Mouse (Mus musculus): Measurements from ENCODE around the gene Wnt6. TPM values are rescaled to one million over a fixed set of nuclear protein-coding genes. Genes with fewer than 3 reads are reported as not detected.
A peak's percentile ranks its signal among the peaks of the same experiment; 100 is the strongest.

Gene Wnt6
- polyA plus RNA-seq, 2 experiments, result 39.9 to 51.8 TPM

- no peak overlapping the region for H3K4me2 ChIP-seq (replicated peaks; ENCODE audit: low read depth, low read length, severe bottlenecking)
- H3K4me3 ChIP-seq (replicated peaks; ENCODE audit: low read length), result no peak overlapping the region
- no peak overlapping the region for H3K27ac ChIP-seq (replicated peaks; ENCODE audit: low read depth, low read length)
- H3K9me3 ChIP-seq (ENCODE audit: control insufficient read depth, low read length), result no peaks in the 10 kb centered on the region
- H3K27me3 ChIP-seq (ENCODE audit: control insufficient read depth, insufficient read depth, low read length), result no peaks in the 10 kb centered on the region
- H3K36me3 ChIP-seq (ENCODE audit: control insufficient read depth, insufficient read depth, low read length), result no peaks in the 10 kb centered on the region
- DNase-seq (ENCODE audit: low spot score) (no peak), ATAC-seq (ENCODE audit: low FRiP score, low read depth) (no peak)
- H3K9ac ChIP-seq (ENCODE audit: low read depth, low read length, severe bottlenecking), result no peak overlapping the region
- 93% methylated on average over 7 of the region's 7 CpGs for WGBS
- no peaks in the 10 kb centered on the region for H3K4me1 ChIP-seq (ENCODE audit: control insufficient read depth, insufficient read depth, low read length)
- no peak for TF ChIP-seq POLR2A (IDR thresholded peaks at IDR 0.05; ENCODE audit: borderline replicate concordance, extremely low read depth, insufficient read depth, insufficient read length)
Observed at GRCm38 (mm10) chr1:74737500-74737899, 34.2 kb upstream of the Wnt6 start.

GRCm38 (mm10) chr1:74740846-74741245 lies 30.8 kb upstream of the Wnt6 start:
- 73% methylated on average over 7 of the region's 7 CpGs for WGBS
- no peak for TF ChIP-seq POLR2A (IDR thresholded peaks at IDR 0.05; ENCODE audit: borderline replicate concordance, extremely low read depth, insufficient read depth, insufficient read length)
- no peaks in the 10 kb centered on the region for H3K27me3 ChIP-seq (ENCODE audit: control insufficient read depth, insufficient read depth, low read length)

GRCm38 (mm10) chr1:74747335-74747734 lies 24.4 kb upstream of the Wnt6 start:
- Histone ChIP-seq H3K4me3 (replicated peaks; ENCODE audit: low read length) (no peak overlapping the region), H3K9me3 (ENCODE audit: control insufficient read depth, low read length) (no peaks in the 10 kb centered on the region), H3K27ac (replicated peaks; ENCODE audit: low read depth, low read length) (no peak overlapping the region), H3K4me1 (ENCODE audit: control insufficient read depth, insufficient read depth, low read length) (peaks cover 5% of the 10 kb centered on the region), H3K36me3 (ENCODE audit: control insufficient read depth, insufficient read depth, low read length) (no peaks in the 10 kb centered on the region), H3K4me2 (replicated peaks; ENCODE audit: low read depth, low read length, severe bottlenecking) (no peak overlapping the region), H3K9ac (ENCODE audit: low read depth, low read length, severe bottlenecking) (no peak overlapping the region), H3K27me3 (ENCODE audit: control insufficient read depth, insufficient read depth, low read length) (peaks cover 6% of the 10 kb centered on the region)
- DNase-seq (ENCODE audit: low spot score), result no peak
- no peak for TF ChIP-seq POLR2A (IDR thresholded peaks at IDR 0.05; ENCODE audit: borderline replicate concordance, extremely low read depth, insufficient read depth, insufficient read length)
- 62% methylated on average over 5 of the region's 5 CpGs for WGBS
- 0 out of 2 replicates have a peak, but pooled peaks have one; percentile 14 for ATAC-seq (ENCODE audit: low FRiP score, low read depth)

More at GRCm38 (mm10) chr1:74740846-74741245, 30.8 kb upstream of the Wnt6 start:
- Histone ChIP-seq H3K4me1 (ENCODE audit: control insufficient read depth, insufficient read depth, low read length) (no peaks in the 10 kb centered on the region), H3K4me2 (replicated peaks; ENCODE audit: low read depth, low read length, severe bottlenecking) (no peak overlapping the region), H3K36me3 (ENCODE audit: control insufficient read depth, insufficient read depth, low read length) (no peaks in the 10 kb centered on the region), H3K9ac (ENCODE audit: low read depth, low read length, severe bottlenecking) (no peak overlapping the region), H3K9me3 (ENCODE audit: control insufficient read depth, low read length) (no peaks in the 10 kb centered on the region), H3K4me3 (replicated peaks; ENCODE audit: low read length) (no peak overlapping the region), H3K27ac (replicated peaks; ENCODE audit: low read depth, low read length) (no peak overlapping the region)
- DNase-seq (ENCODE audit: low spot score), result no peak
- no peak for ATAC-seq (ENCODE audit: low FRiP score, low read depth)

- ATAC-seq (ENCODE audit: low FRiP score, low read depth) (peak; percentile 71), DNase-seq (ENCODE audit: low spot score) (peak; percentile 31)
- H3K27ac ChIP-seq (replicated peaks; ENCODE audit: low read depth, low read length), result no peak within 1 kb of the TSS
- H3K4me2 ChIP-seq (replicated peaks; ENCODE audit: low read depth, low read length, severe bottlenecking), result peak within 1 kb of the TSS; percentile 37
- H3K4me1 ChIP-seq (ENCODE audit: control insufficient read depth, insufficient read depth, low read length), result peaks cover 5% of the 10 kb centered on the region
- no peak within 1 kb of the TSS for H3K9ac ChIP-seq (ENCODE audit: low read depth, low read length, severe bottlenecking)
- no peaks in the 10 kb centered on the region for H3K36me3 ChIP-seq (ENCODE audit: control insufficient read depth, insufficient read depth, low read length)
- WGBS, result 11% methylated on average over 30 of the region's 30 CpGs
- peaks cover 6% of the 10 kb centered on the region for H3K27me3 ChIP-seq (ENCODE audit: control insufficient read depth, insufficient read depth, low read length)
- no peaks in the 10 kb centered on the region for H3K9me3 ChIP-seq (ENCODE audit: control insufficient read depth, low read length)
- TF ChIP-seq POLR2A (IDR thresholded peaks at IDR 0.05; ENCODE audit: borderline replicate concordance, extremely low read depth, insufficient read depth, insufficient read length), result no peak
- peak within 1 kb of the TSS; percentile 19 for H3K4me3 ChIP-seq (replicated peaks; ENCODE audit: low read length)
Observed at GRCm38 (mm10) chr1:74748643-74749271, 22.9 kb upstream of the Wnt6 start, which contains the start of gene Prkag3. Prkag3 (minus strand) TSS chr1:74749221.

- H3K9me3 ChIP-seq (ENCODE audit: control insufficient read depth, low read length), result no peaks in the 10 kb centered on the region
- H3K36me3 ChIP-seq (ENCODE audit: control insufficient read depth, insufficient read depth, low read length), result no peaks in the 10 kb centered on the region
- no peak overlapping the region for H3K4me2 ChIP-seq (replicated peaks; ENCODE audit: low read depth, low read length, severe bottlenecking)
- DNase-seq (ENCODE audit: low spot score) (peak; percentile 59), ATAC-seq (ENCODE audit: low FRiP score, low read depth) (peak; percentile 73)
- TF ChIP-seq POLR2A (IDR thresholded peaks at IDR 0.05; ENCODE audit: borderline replicate concordance, extremely low read depth, insufficient read depth, insufficient read length), result no peak
- WGBS, result 64% methylated on average over 6 of the region's 7 CpGs
- H3K4me3 ChIP-seq (replicated peaks; ENCODE audit: low read length), result no peak overlapping the region; the same call in 1 of the 2 replicates
- H3K27ac ChIP-seq (replicated peaks; ENCODE audit: low read depth, low read length), result no peak overlapping the region
- no peak overlapping the region for H3K9ac ChIP-seq (ENCODE audit: low read depth, low read length, severe bottlenecking)
- H3K4me1 ChIP-seq (ENCODE audit: control insufficient read depth, insufficient read depth, low read length), result peaks cover 5% of the 10 kb centered on the region
- peaks cover 6% of the 10 kb centered on the region for H3K27me3 ChIP-seq (ENCODE audit: control insufficient read depth, insufficient read depth, low read length)
Observed at GRCm38 (mm10) chr1:74749301-74749700, 22.4 kb upstream of the Wnt6 start.

All from limb, embryonic 14.5 days (tissue).